Mouse (Mus musculus): ENCODE results near the gene Olfr1252. TPM values are rescaled to one million over a fixed set of nuclear protein-coding genes. Genes with fewer than 3 reads are reported as not detected.

Olfr1252 gene
- total RNA-seq (2021), result not detected

DNA sequence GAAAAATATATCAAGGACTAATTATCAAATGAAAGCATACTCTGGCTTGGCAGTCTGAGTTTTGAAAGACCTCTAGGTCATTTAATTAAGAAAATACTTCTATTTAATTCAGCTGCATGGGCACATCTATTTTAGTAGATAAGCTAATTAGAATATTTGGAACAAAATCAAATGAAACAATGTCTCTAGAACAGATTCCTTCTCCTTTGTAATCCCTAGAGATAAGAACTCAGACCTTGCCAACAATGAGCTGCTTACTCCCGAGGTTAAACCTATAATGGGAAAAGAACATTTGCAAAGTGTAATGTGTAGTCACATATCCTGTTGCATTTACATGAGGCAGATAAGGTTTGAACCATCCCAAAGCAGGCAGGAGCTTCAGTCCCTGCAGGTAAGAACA is at the start of gene Olfr1252:
Gene Olfr1252 (minus strand): TSS at position 101 of the 400 bp plus-strand sequence.
- no peak for DNase-seq

DNA sequence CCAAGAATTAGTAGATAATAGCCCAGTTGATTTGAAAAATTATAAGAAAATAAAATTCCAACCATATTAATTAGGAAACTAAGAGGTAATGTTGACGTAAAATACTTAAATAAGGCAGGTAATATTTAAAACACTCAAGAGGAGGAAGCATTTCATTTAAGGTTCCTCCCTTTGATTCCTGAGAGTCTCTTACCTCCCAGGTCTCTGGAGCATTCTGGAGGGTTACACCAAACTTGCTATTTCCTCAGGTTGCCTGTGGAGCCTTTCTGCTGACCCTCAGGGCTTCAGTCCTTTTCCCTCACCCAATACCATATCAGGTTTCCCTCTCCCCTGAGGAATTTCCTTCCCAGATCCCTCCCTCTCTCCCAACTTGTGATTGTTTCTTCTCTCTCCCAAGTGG is 32.2 kb upstream of the Olfr1252 start, which contains the start of gene Olfr1253:
Gene Olfr1253 (minus strand): TSS at position 101 of the 400 bp plus-strand sequence.
- no peak for DNase-seq

DNA sequence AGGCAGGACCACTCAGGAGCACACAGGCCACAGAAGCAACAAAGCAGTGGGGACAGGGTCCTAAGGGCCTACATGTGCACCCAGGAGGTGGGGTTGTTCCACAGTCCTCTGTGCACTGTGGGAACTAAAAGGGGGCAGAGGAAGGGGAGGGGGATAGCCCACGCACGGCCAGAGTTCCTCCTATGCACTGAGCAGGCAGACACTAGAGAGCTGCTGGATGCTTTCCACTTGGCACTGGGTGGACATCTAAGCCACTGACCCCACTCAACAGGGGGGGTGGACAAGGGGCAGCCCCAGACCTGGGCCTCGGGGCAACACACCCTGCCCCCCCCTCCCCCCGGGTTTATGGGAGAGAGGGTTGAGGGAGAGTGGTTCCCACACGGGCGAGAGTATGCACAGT is 32.8 kb downstream of the Olfr1252 start:
- no peak for DNase-seq

DNA sequence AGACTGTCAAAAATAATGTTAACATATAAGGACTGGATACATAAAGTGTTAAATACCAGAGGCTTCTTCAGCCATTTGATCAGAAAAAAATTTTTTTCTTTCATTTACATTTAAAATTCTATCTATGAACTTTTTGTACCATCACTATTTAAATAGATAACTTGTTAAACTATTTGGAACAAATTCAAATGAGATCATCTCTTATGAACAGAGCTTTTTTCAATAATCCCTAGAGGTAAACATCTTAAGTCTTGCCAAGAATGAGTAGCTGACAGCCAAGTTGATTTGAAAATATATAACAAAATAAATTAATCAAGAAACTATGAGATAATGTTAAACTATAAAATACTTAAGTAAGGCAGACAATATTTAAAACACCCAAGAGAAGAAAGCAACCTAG is 53.0 kb downstream of the Olfr1252 start, which contains the start of gene Olfr1251:
Gene Olfr1251 (minus strand): TSS at position 101 of the 400 bp plus-strand sequence.
- DNase-seq, result no peak

Other genes starting within 250 kb of the Olfr1252 start
- gene Olfr1241, start 237.9 kb downstream of the Olfr1252 start, total RNA-seq (2021), result not detected
- gene Olfr1242, start 226.7 kb downstream of the Olfr1252 start, total RNA-seq (2021), result not detected
- not detected for gene Olfr1243, start 193.5 kb downstream of the Olfr1252 start, total RNA-seq (2021)
- gene Olfr1245, start 146.6 kb downstream of the Olfr1252 start, total RNA-seq (2021), result not detected
- gene Olfr1246, start 131.9 kb downstream of the Olfr1252 start, total RNA-seq (2021), result not detected
- gene Olfr1247, start 110.9 kb downstream of the Olfr1252 start, total RNA-seq (2021), result under 1 TPM in 1 of 2 experiments, not detected in 1; 0.07 TPM
- gene Olfr1248, start 106.8 kb downstream of the Olfr1252 start, total RNA-seq (2021), result not detected
- gene Olfr1249, start 90.0 kb downstream of the Olfr1252 start, total RNA-seq (2021), result not detected
- gene Olfr1250, start 63.5 kb downstream of the Olfr1252 start, total RNA-seq (2021), result not detected
- gene Olfr1251, start 53.1 kb downstream of the Olfr1252 start, total RNA-seq (2021), result not detected
- not detected for gene Olfr1253, start 32.1 kb upstream of the Olfr1252 start, total RNA-seq (2021)
- gene Olfr1254, start 68.6 kb upstream of the Olfr1252 start, total RNA-seq (2021), result not detected
- not detected for gene Olfr1255, start 87.0 kb upstream of the Olfr1252 start, total RNA-seq (2021)
- not detected for gene Olfr1256, start 116.5 kb upstream of the Olfr1252 start, total RNA-seq (2021)
- not detected for gene Olfr48, start 123.2 kb upstream of the Olfr1252 start, total RNA-seq (2021)
- not detected for gene Olfr1257, start 153.4 kb upstream of the Olfr1252 start, total RNA-seq (2021)
- not detected for gene Olfr1258, start 202.3 kb upstream of the Olfr1252 start, total RNA-seq (2021)
- gene Olfr1259, start 223.7 kb upstream of the Olfr1252 start, total RNA-seq (2021), result not detected
- gene Olfr1260, start 249.3 kb upstream of the Olfr1252 start, total RNA-seq (2021), result not detected